Mouse (Mus musculus): ENCODE measurements around the gene Dhrs13. TPM values are rescaled to one million over a fixed set of nuclear protein-coding genes. Genes with fewer than 3 reads are reported as not detected.
"Not testable (repeated sequence)": the region's sequence is repeated elsewhere in the genome, so short reads cannot be mapped to it uniquely, and the experiment has no call there.

Dhrs13 gene
- polyA plus RNA-seq, 1 experiment from 2014 or later = 21.1 TPM

- Histone ChIP-seq H3K4me2 (replicated peaks) (no peak overlapping the region), H3K9ac (no peak overlapping the region), H3K36me3 (peaks cover 56% of the 10 kb centered on the region), H3K4me1 (peaks cover 25% of the 10 kb centered on the region), H3K27me3 (no peaks in the 10 kb centered on the region), H3K27ac (no peak overlapping the region), H3K9me3 (no peaks in the 10 kb centered on the region), H3K4me3 (no peak overlapping the region)
- 83% methylated on average over 8 of the region's 8 CpGs for WGBS
- ATAC-seq (ENCODE audit: low FRiP score, low read depth) = no peak
These were observed 2.8 kb upstream of the Dhrs13 start for GRCm38 (mm10) chr11:78029240-78029639.

GRCm38 (mm10) chr11:78030600-78030999 is 1.5 kb upstream of the Dhrs13 start:
- peaks cover 25% of the 10 kb centered on the region for H3K4me1 ChIP-seq
- no peak for ATAC-seq (ENCODE audit: low FRiP score, low read depth)
- no peak overlapping the region for H3K4me3 ChIP-seq
- H3K27me3 ChIP-seq = no peaks in the 10 kb centered on the region
- H3K9me3 ChIP-seq = no peaks in the 10 kb centered on the region
- H3K9ac ChIP-seq = no peak overlapping the region
- no peak overlapping the region for H3K27ac ChIP-seq
- no peak overlapping the region for H3K4me2 ChIP-seq (replicated peaks)
- peaks cover 56% of the 10 kb centered on the region for H3K36me3 ChIP-seq
- WGBS = 60% methylated on average over 2 of the region's 2 CpGs

GRCm38 (mm10) chr11:78031389-78031788 is 691 bp upstream of the Dhrs13 start:
- WGBS = 33% methylated on average over 6 of the region's 6 CpGs
- Histone ChIP-seq H3K9ac (peak overlapping the region; percentile 85; the same call in 1 of the 2 replicates), H3K4me3 (peak overlapping the region; percentile 76), H3K4me2 (replicated peaks) (peak overlapping the region; percentile 84), H3K4me1 (peaks cover 25% of the 10 kb centered on the region), H3K27me3 (no peaks in the 10 kb centered on the region), H3K36me3 (peaks cover 50% of the 10 kb centered on the region), H3K9me3 (no peaks in the 10 kb centered on the region), H3K27ac (peak overlapping the region; percentile 90)
- ATAC-seq (ENCODE audit: low FRiP score, low read depth) = no peak

- WGBS = 16% methylated on average over 5 of the region's 5 CpGs
- H3K4me1 ChIP-seq = peaks cover 37% of the 10 kb centered on the region
- ATAC-seq (ENCODE audit: low FRiP score, low read depth) = no peak
These were observed 722 bp downstream of the Dhrs13 start for GRCm38 (mm10) chr11:78032809-78033195.

GRCm38 (mm10) chr11:78033931-78034617 is 2.0 kb downstream of the Dhrs13 start:
- H3K27me3 ChIP-seq = no peaks in the 10 kb centered on the region
- H3K36me3 ChIP-seq = peaks cover 31% of the 10 kb centered on the region
- H3K9ac ChIP-seq = no peak overlapping the region
- H3K9me3 ChIP-seq = no peaks in the 10 kb centered on the region
- H3K4me2 ChIP-seq (replicated peaks) = no peak overlapping the region
- H3K27ac ChIP-seq = no peak overlapping the region
- 93% methylated on average over 23 of the region's 23 CpGs for WGBS
- no peak overlapping the region for H3K4me3 ChIP-seq
- peaks cover 45% of the 10 kb centered on the region for H3K4me1 ChIP-seq
- no peak for ATAC-seq (ENCODE audit: low FRiP score, low read depth)

More at GRCm38 (mm10) chr11:78032809-78033195, 722 bp downstream of the Dhrs13 start:
- no peaks in the 10 kb centered on the region for H3K27me3 ChIP-seq
- peak overlapping the region; percentile 85 for H3K9ac ChIP-seq
- peak overlapping the region; percentile 84 for H3K4me2 ChIP-seq (replicated peaks)
- H3K27ac ChIP-seq = peak overlapping the region; percentile 90; the same call in 1 of the 2 replicates
- peak overlapping the region; percentile 76 for H3K4me3 ChIP-seq
- H3K9me3 ChIP-seq = no peaks in the 10 kb centered on the region
- peaks cover 43% of the 10 kb centered on the region for H3K36me3 ChIP-seq

GRCm38 (mm10) chr11:78036791-78037190 is 4.7 kb downstream of the Dhrs13 start:
- no peak overlapping the region for H3K27ac ChIP-seq
- WGBS = 87% methylated on average over 10 of the region's 10 CpGs
- peak overlapping the region; percentile 88; the same call in 1 of the 2 replicates for H3K9ac ChIP-seq
- H3K4me3 ChIP-seq = no peak overlapping the region
- no peak overlapping the region for H3K4me2 ChIP-seq (replicated peaks)
- no peaks in the 10 kb centered on the region for H3K27me3 ChIP-seq
- peaks cover 34% of the 10 kb centered on the region for H3K4me1 ChIP-seq
- no peaks in the 10 kb centered on the region for H3K9me3 ChIP-seq
- no peak for ATAC-seq (ENCODE audit: low FRiP score, low read depth)
- H3K36me3 ChIP-seq = peaks cover 30% of the 10 kb centered on the region

- Histone ChIP-seq H3K4me1 (peaks cover 28% of the 10 kb centered on the region), H3K9ac (peak within 1 kb of the TSS; percentile 88), H3K4me3 (peak within 1 kb of the TSS; percentile 88), H3K4me2 (replicated peaks) (peak within 1 kb of the TSS; percentile 89), H3K36me3 (peaks cover 42% of the 10 kb centered on the region), H3K27me3 (no peaks in the 10 kb centered on the region), H3K27ac (peak within 1 kb of the TSS; percentile 72; the same call in 1 of the 2 replicates), H3K9me3 (peaks cover 5% of the 10 kb centered on the region; the same call in 1 of the 2 replicates)
- peak; percentile 84 for ATAC-seq (ENCODE audit: low FRiP score, low read depth)
- 2% methylated on average over 53 of the region's 55 CpGs for WGBS
These were observed 6.0 kb downstream of the Dhrs13 start, which contains the start of gene Flot2 for GRCm38 (mm10) chr11:78037831-78038752. Gene Flot2, plus strand, starts transcription at chr11:78037931.

GRCm38 (mm10) chr11:78040878-78041277 is 8.8 kb downstream of the Dhrs13 start:
- H3K27me3 ChIP-seq = no peaks in the 10 kb centered on the region
- ATAC-seq (ENCODE audit: low FRiP score, low read depth) = no peak
- no peak overlapping the region for H3K4me2 ChIP-seq (replicated peaks)
- no peak overlapping the region for H3K4me3 ChIP-seq
- H3K9ac ChIP-seq = no peak overlapping the region
- H3K27ac ChIP-seq = no peak overlapping the region
- peaks cover 5% of the 10 kb centered on the region; the same call in 1 of the 2 replicates for H3K9me3 ChIP-seq
- peaks cover 29% of the 10 kb centered on the region for H3K36me3 ChIP-seq
- 74% methylated on average over 2 of the region's 2 CpGs for WGBS
- H3K4me1 ChIP-seq = peaks cover 32% of the 10 kb centered on the region

GRCm38 (mm10) chr11:78042290-78042870 is 10.3 kb downstream of the Dhrs13 start:
- H3K27ac ChIP-seq; ATAC-seq (ENCODE audit: low FRiP score, low read depth); H3K9me3 ChIP-seq; H3K4me3 ChIP-seq; H3K4me2 ChIP-seq (replicated peaks); H3K27me3 ChIP-seq; H3K9ac ChIP-seq: not testable (repeated sequence)
- WGBS = 94% methylated on average over 4 of the region's 4 CpGs
- H3K36me3 ChIP-seq = peaks cover 21% of the 10 kb centered on the region
- peaks cover 23% of the 10 kb centered on the region for H3K4me1 ChIP-seq

GRCm38 (mm10) chr11:78044758-78045251 is 12.7 kb downstream of the Dhrs13 start:
- Histone ChIP-seq H3K27me3 (no peaks in the 10 kb centered on the region), H3K36me3 (peaks cover 23% of the 10 kb centered on the region), H3K4me3 (no peak overlapping the region), H3K9ac (no peak overlapping the region), H3K4me1 (peaks cover 8% of the 10 kb centered on the region; the same call in 1 of the 2 replicates), H3K4me2 (replicated peaks) (no peak overlapping the region), H3K27ac (no peak overlapping the region), H3K9me3 (peaks cover 5% of the 10 kb centered on the region; the same call in 1 of the 2 replicates)
- 77% methylated on average over 5 of the region's 5 CpGs for WGBS
- ATAC-seq (ENCODE audit: low FRiP score, low read depth) = no peak

GRCm38 (mm10) chr11:78048637-78049036 is 16.6 kb downstream of the Dhrs13 start:
- H3K9me3 ChIP-seq; H3K27me3 ChIP-seq; H3K4me1 ChIP-seq; H3K4me2 ChIP-seq (replicated peaks); H3K9ac ChIP-seq; ATAC-seq (ENCODE audit: low FRiP score, low read depth); H3K4me3 ChIP-seq; H3K27ac ChIP-seq: not testable (repeated sequence)
- 100% methylated on average over 4 of the region's 4 CpGs for WGBS
- H3K36me3 ChIP-seq = peaks cover 32% of the 10 kb centered on the region

Measured in limb, embryonic 13.5 days (tissue).